Mouse (Mus musculus) forebrain, embryonic 12.5 days (tissue): ENCODE measurements around the gene Rufy2. TPM values are rescaled to one million over a fixed set of nuclear protein-coding genes. Genes with fewer than 3 reads are reported as not detected.

Source experiments
- ATAC-seq: fragments of 200-750 bp; cut with Nextera tagmentation; 2 replicates; pipeline ENCODE4 v1.8.0; 2017; ENCODE audit warnings: moderate TSS enrichment; ENCODE audit not compliant: low FRiP score
- H3K27ac ChIP-seq: fragments of 300-500 bp; sonication (generic); 2 replicates; pipeline ENCODE4 v1.5.1; 2016; ENCODE audit warnings: mild to moderate bottlenecking
- H3K27me3 ChIP-seq: fragments of 300-500 bp; sonication (generic); 2 replicates; pipeline ENCODE4 v1.6.1; 2016; ENCODE audit warnings: mild to moderate bottlenecking
- H3K36me3 ChIP-seq: fragments of 300-500 bp; sonication (generic); replicated peaks from 2 replicates; pipeline ENCODE4 v1.6.1; 2016; ENCODE audit warnings: mild to moderate bottlenecking
- H3K4me1 ChIP-seq: fragments of 300-500 bp; sonication (generic); 2 replicates; pipeline ENCODE4 v1.6.1; 2016
- H3K4me2 ChIP-seq: fragments of 300-500 bp; sonication (generic); 2 replicates; pipeline ENCODE4 v1.6.1; 2016; ENCODE audit warnings: mild to moderate bottlenecking, moderate library complexity
- H3K4me3 ChIP-seq: fragments of 300-500 bp; sonication (generic); replicated peaks from 2 replicates; pipeline ENCODE4 v1.5.1; 2016; ENCODE audit warnings: mild to moderate bottlenecking
- H3K9ac ChIP-seq: fragments of 300-500 bp; sonication (generic); 2 replicates; pipeline ENCODE4 v1.6.1; 2016; ENCODE audit warnings: mild to moderate bottlenecking
- H3K9me3 ChIP-seq: fragments of 300-500 bp; sonication (generic); 2 replicates; pipeline ENCODE4 v1.6.1; 2016
- WGBS: fragments of 180-500 bp; shearing (Covaris S2); methylation state at CpG from one replicate; pipeline ENCODE4 v1.1.7; 2016; 5-methylcytosine and 5-hydroxymethylcytosine counted together
- polyA plus RNA-seq: library from polyadenylated mRNA; unstranded; fragments of >200 nt; fragmentation: Nextera tagmentation; extraction: Ambion mirVana; gene quantifications from 2 replicates; pipeline ENCODE4 v1.2.1, GENCODE M21; 2016

Rufy2 gene
- 34.9 and 39.5 TPM in 2 replicates for polyA plus RNA-seq

- Histone ChIP-seq H3K27me3 (no peaks in the 10 kb centered on the region), H3K4me1 (peaks cover 11% of the 10 kb centered on the region), H3K36me3 (peaks cover 28% of the 10 kb centered on the region), H3K4me3 (peak within 1 kb of the TSS; percentile 95), H3K9me3 (no peaks in the 10 kb centered on the region), H3K27ac (peak within 1 kb of the TSS; percentile 85), H3K9ac (peak within 1 kb of the TSS; percentile 94), H3K4me2 (peak within 1 kb of the TSS; percentile 62)
- WGBS = under 1% methylated on average over 62 of the region's 77 CpGs
- ATAC-seq = peak; percentile 95
Measured at GRCm38 (mm10) chr10:62980039-62980954, at the start of gene Rufy2. Rufy2 (plus strand) TSS chr10:62980223.

- no peaks in the 10 kb centered on the region for H3K27me3 ChIP-seq
- H3K4me3 ChIP-seq = no peak overlapping the region
- no peaks in the 10 kb centered on the region for H3K4me1 ChIP-seq
- no peaks in the 10 kb centered on the region for H3K9me3 ChIP-seq
- H3K9ac ChIP-seq = no peak overlapping the region
- WGBS = 91% methylated on average over 1 of the region's 1 CpGs
- H3K27ac ChIP-seq = no peak overlapping the region
- no peak for ATAC-seq
- H3K4me2 ChIP-seq = no peak overlapping the region
- peaks cover 53% of the 10 kb centered on the region for H3K36me3 ChIP-seq
Measured at GRCm38 (mm10) chr10:62932381-62932780, 47.6 kb upstream of the Rufy2 start.

GRCm38 (mm10) chr10:62944975-62945580 is 34.9 kb upstream of the Rufy2 start:
- Histone ChIP-seq H3K4me1 (peaks cover 4% of the 10 kb centered on the region; the same call in 1 of the 2 replicates), H3K27me3 (no peaks in the 10 kb centered on the region), H3K4me3 (no peak overlapping the region), H3K36me3 (peaks cover 40% of the 10 kb centered on the region), H3K27ac (no peak overlapping the region), H3K9me3 (no peaks in the 10 kb centered on the region), H3K9ac (no peak overlapping the region), H3K4me2 (no peak overlapping the region)
- no peak for ATAC-seq
- 88% methylated on average over 10 of the region's 10 CpGs for WGBS

GRCm38 (mm10) chr10:62946738-62947471 is 33.1 kb upstream of the Rufy2 start, which contains the start of gene Dna2:
Dna2 (plus strand) TSS chr10:62947026.
- peak; percentile 90 for ATAC-seq
- Histone ChIP-seq H3K4me3 (peak within 1 kb of the TSS; percentile 63), H3K9me3 (no peaks in the 10 kb centered on the region), H3K36me3 (peaks cover 48% of the 10 kb centered on the region), H3K27ac (peak within 1 kb of the TSS; percentile 94), H3K4me1 (peaks cover 4% of the 10 kb centered on the region; the same call in 1 of the 2 replicates), H3K27me3 (no peaks in the 10 kb centered on the region), H3K9ac (peak within 1 kb of the TSS; percentile 68), H3K4me2 (peak within 1 kb of the TSS; percentile 64)
- WGBS = under 1% methylated on average over 68 of the region's 68 CpGs

- Histone ChIP-seq H3K4me1 (peaks cover 4% of the 10 kb centered on the region; the same call in 1 of the 2 replicates), H3K4me3 (no peak overlapping the region), H3K4me2 (no peak overlapping the region), H3K9me3 (no peaks in the 10 kb centered on the region), H3K27ac (no peak overlapping the region), H3K9ac (no peak overlapping the region), H3K36me3 (peaks cover 47% of the 10 kb centered on the region), H3K27me3 (no peaks in the 10 kb centered on the region)
- ATAC-seq = no peak
- 98% methylated on average over 7 of the region's 7 CpGs for WGBS
Measured at GRCm38 (mm10) chr10:62948551-62948950, 31.5 kb upstream of the Rufy2 start.

GRCm38 (mm10) chr10:62963956-62964355 is 16.1 kb upstream of the Rufy2 start:
- Histone ChIP-seq H3K4me3 (no peak overlapping the region), H3K4me1 (no peaks in the 10 kb centered on the region), H3K9ac (no peak overlapping the region), H3K36me3 (peaks cover 89% of the 10 kb centered on the region), H3K27ac (no peak overlapping the region), H3K27me3 (no peaks in the 10 kb centered on the region), H3K4me2 (no peak overlapping the region), H3K9me3 (no peaks in the 10 kb centered on the region)
- 96% methylated on average over 7 of the region's 7 CpGs for WGBS
- no peak for ATAC-seq

GRCm38 (mm10) chr10:62965796-62966195 is 14.2 kb upstream of the Rufy2 start:
- no peak overlapping the region for H3K9ac ChIP-seq
- WGBS = 95% methylated on average over 11 of the region's 11 CpGs
- no peak overlapping the region for H3K4me3 ChIP-seq
- H3K27ac ChIP-seq = no peak overlapping the region
- H3K4me2 ChIP-seq = no peak overlapping the region
- no peak for ATAC-seq
- no peaks in the 10 kb centered on the region for H3K9me3 ChIP-seq
- no peaks in the 10 kb centered on the region for H3K27me3 ChIP-seq
- H3K4me1 ChIP-seq = no peaks in the 10 kb centered on the region
- H3K36me3 ChIP-seq = peaks cover 88% of the 10 kb centered on the region

GRCm38 (mm10) chr10:62966291-62966690 is 13.7 kb upstream of the Rufy2 start:
- 94% methylated on average over 15 of the region's 15 CpGs for WGBS
- Histone ChIP-seq H3K4me2 (no peak overlapping the region), H3K27me3 (no peaks in the 10 kb centered on the region), H3K27ac (no peak overlapping the region), H3K36me3 (peaks cover 86% of the 10 kb centered on the region), H3K9ac (no peak overlapping the region), H3K4me1 (no peaks in the 10 kb centered on the region), H3K4me3 (no peak overlapping the region), H3K9me3 (no peaks in the 10 kb centered on the region)
- ATAC-seq = no peak

- Histone ChIP-seq H3K4me3 (no peak overlapping the region), H3K36me3 (peaks cover 56% of the 10 kb centered on the region), H3K4me1 (no peaks in the 10 kb centered on the region), H3K27me3 (no peaks in the 10 kb centered on the region), H3K27ac (no peak overlapping the region), H3K9me3 (no peaks in the 10 kb centered on the region), H3K4me2 (no peak overlapping the region), H3K9ac (no peak overlapping the region)
- ATAC-seq = no peak
- 77% methylated on average over 16 of the region's 16 CpGs for WGBS
Measured at GRCm38 (mm10) chr10:62971821-62972220, 8.2 kb upstream of the Rufy2 start.

- no peak overlapping the region; the same call in 1 of the 2 replicates for H3K27ac ChIP-seq
- H3K36me3 ChIP-seq = peaks cover 21% of the 10 kb centered on the region
- peaks cover 11% of the 10 kb centered on the region for H3K4me1 ChIP-seq
- H3K4me3 ChIP-seq = peak overlapping the region; percentile 95
- 14% methylated on average over 10 of the region's 10 CpGs for WGBS
- H3K9me3 ChIP-seq = no peaks in the 10 kb centered on the region
- ATAC-seq = peak; percentile 18; the same call in 1 of the 2 replicates
- no peaks in the 10 kb centered on the region for H3K27me3 ChIP-seq
- H3K9ac ChIP-seq = peak overlapping the region; percentile 94; the same call in 1 of the 2 replicates
- H3K4me2 ChIP-seq = peak overlapping the region; percentile 62
Measured at GRCm38 (mm10) chr10:62979667-62980038, 370 bp upstream of the Rufy2 start.

- Histone ChIP-seq H3K27ac (no peak overlapping the region), H3K4me1 (peaks cover 11% of the 10 kb centered on the region), H3K4me2 (no peak overlapping the region), H3K36me3 (peaks cover 54% of the 10 kb centered on the region), H3K9ac (no peak overlapping the region), H3K4me3 (no peak overlapping the region), H3K9me3 (no peaks in the 10 kb centered on the region), H3K27me3 (no peaks in the 10 kb centered on the region)
- WGBS = 90% methylated on average over 11 of the region's 11 CpGs
- no peak for ATAC-seq
Measured at GRCm38 (mm10) chr10:62984072-62984471, 4.0 kb downstream of the Rufy2 start.

GRCm38 (mm10) chr10:62984495-62984894 is 4.5 kb downstream of the Rufy2 start:
- no peak for ATAC-seq
- WGBS = 94% methylated on average over 6 of the region's 6 CpGs
- H3K27ac ChIP-seq = no peak overlapping the region
- H3K4me3 ChIP-seq = no peak overlapping the region
- no peak overlapping the region for H3K4me2 ChIP-seq
- H3K36me3 ChIP-seq = peaks cover 58% of the 10 kb centered on the region
- H3K9ac ChIP-seq = no peak overlapping the region
- H3K9me3 ChIP-seq = no peaks in the 10 kb centered on the region
- no peaks in the 10 kb centered on the region for H3K27me3 ChIP-seq
- H3K4me1 ChIP-seq = peaks cover 11% of the 10 kb centered on the region
